Mouse (Mus musculus) right cerebral cortex, postnatal 25 days (tissue): ENCODE results near the gene Nipal3.
A peak's percentile ranks its signal among the peaks of the same experiment; 100 is the strongest.

Source experiments
- DNase-seq: peaks from one replicate; pipeline ENCODE4 v3.0.0; 2022

The Nipal3 gene

GRCm38 (mm10) chr4:135494521-135495396, at the start of gene Nipal3, which contains the start of gene Stpg1:
Nipal3 (minus strand) TSS chr4:135495038.
Stpg1 (plus strand) TSS chr4:135494790.
- peak; percentile 89 for DNase-seq

DNA sequence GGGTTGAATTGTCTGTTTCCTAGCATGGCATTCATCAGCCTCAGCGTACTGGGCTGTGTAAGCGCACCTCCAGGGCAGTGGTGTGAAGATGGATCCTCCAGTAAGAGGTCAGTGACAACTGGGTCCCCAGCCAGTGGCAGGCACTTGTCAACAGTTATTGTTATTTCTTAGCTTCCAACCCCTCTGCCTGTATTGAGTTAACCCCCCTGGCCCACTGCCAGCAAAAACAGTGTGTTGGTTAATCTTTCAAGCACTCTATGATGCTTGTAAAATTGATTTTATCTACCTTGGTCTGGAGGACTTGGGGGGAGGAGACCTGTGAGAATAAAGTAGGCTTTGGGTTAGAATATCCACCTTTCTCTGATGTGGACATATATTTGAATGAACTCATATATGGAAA, 49.4 kb upstream of the Nipal3 start:
- no peak for DNase-seq

GRCm38 (mm10) chr4:135540057-135540456, 45.2 kb upstream of the Nipal3 start:
- no peak for DNase-seq

DNA sequence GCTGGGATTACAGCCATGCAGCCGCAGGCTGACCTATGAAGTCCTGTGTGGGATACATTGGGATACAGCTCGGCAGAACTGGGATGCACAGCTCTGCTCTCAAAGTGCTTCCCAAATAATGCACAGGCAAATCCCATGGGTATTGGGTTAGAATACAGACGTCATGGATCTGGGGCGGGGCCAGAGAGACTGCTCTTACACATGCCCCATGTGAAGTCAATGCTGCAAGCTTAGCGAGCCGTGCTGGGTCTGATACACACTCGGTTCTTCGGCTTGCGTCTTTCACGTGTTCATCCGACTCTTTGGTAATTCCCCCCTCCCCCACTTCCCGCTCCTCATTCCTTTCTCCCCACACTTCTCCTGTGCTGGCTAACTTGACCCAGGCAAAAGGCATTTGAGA, 44.2 kb upstream of the Nipal3 start:
- DNase-seq: no peak

DNA sequence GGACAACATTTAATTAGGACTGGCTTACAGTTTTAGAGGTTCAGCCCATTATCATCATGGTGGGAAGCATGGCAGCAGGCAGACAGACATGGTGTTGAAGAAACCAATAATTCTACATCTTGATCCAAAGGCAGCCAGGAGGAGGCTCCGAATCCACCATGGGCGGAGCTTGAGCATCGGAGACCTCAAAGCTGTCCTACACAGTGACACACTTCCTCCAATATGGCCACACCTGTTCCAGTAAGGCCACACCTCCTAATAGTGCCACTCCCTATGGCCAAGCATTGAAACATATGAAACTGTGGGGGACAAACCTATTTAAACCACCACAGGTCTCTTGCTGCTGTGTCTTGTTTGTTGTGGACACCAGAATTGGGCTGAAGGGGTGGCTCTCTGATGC, 40.2 kb upstream of the Nipal3 start:
- DNase-seq: no peak

DNA sequence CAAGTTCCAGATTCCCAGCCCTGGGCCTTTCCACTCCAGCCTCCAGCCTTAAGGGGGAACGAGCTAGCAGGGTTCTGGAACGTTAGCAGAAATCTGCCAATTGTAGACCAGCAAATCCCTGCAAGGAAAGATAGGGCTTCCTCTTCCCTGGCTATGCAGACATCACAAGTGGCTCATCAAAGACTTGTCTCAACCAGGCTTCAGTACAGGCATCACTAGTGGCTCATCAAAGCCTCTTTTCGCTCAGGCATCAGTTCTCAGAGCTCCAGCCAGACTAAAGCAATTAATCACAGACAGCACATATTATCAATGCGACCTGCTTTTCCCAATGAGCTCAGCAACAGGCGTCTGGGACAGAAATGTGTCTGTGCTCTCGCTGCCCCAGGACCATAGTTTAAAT, 38.2 kb upstream of the Nipal3 start:
- no peak for DNase-seq

DNA sequence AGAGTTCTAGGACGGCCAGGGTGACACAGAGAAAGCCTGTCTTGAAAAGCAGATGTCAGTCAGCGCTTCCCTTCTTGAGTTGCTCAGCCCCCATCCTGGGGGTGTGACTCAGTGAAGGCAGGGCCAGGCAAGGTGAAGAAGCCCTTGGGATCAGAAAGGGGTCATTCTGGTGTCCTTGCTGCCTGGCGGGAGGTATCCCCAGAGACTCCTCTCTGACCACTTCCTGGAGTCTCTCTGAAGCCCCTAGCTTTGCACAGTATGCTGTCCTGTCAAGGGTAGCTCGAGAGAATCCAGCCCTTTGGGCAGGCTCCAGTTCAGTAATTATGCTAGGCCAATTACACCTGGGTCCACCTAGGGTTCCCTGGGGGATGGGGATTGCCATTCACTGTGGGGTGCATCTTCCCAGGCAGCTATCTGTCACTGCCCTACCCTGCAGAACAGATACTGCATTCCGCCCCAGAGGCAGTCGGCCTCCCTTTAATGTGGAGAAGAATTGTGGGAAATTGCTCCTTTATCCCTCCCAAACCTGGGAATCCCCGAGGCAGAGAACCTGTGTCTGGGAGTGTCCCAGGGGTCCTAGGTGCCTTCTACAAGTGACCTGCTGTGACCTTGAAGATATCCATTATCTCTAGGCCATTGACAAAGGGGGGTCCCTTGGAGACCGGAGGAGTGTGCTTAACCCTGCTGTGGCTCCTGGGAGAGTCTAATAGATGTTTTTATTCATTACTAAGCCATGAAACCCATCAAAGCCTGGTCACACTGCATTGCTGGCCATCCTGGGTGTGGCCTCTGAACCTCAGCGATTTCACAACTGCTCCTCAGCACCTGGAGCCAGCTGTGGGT, 37.2 kb upstream of the Nipal3 start:
- no peak for DNase-seq

DNA sequence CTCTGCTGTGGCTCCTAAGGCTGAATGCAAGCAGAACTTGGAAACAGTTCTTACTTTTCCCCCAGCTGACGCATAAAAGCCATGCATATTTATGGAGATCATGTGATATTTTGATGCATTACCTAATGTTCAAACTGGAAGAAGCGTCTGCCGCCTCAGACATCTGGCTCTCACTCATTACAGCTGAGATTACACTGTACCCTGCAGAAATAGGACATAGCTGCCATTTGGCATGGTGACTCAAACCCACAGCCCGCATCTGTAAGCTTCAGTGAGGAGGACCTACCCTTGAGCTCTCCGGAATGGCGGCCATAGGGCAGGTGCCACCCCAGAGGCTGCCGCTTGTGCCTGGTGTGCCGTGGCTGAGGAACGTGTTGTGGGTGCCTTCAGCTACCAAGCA, 36.4 kb upstream of the Nipal3 start:
- peak; percentile 60 for DNase-seq

DNA sequence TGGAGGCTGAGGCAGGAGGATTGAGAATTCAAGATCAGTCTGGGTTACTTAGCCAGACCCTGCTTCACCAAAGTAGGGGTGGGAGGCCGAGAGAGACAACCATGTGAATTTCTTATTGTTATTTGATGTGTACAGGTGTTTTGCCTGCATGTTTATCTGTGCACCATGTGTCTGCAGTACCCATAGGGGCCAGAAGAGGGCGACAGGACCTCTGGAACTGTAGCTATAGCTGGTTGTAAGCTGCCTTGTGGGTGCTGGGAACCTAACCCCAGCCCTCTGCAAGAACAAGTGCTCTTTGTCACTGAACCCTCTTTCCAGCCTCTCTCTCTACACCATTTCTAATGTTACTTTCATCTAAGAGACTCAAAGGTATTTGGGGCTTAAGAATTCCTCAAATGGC, 35.4 kb upstream of the Nipal3 start:
- no peak for DNase-seq

DNA sequence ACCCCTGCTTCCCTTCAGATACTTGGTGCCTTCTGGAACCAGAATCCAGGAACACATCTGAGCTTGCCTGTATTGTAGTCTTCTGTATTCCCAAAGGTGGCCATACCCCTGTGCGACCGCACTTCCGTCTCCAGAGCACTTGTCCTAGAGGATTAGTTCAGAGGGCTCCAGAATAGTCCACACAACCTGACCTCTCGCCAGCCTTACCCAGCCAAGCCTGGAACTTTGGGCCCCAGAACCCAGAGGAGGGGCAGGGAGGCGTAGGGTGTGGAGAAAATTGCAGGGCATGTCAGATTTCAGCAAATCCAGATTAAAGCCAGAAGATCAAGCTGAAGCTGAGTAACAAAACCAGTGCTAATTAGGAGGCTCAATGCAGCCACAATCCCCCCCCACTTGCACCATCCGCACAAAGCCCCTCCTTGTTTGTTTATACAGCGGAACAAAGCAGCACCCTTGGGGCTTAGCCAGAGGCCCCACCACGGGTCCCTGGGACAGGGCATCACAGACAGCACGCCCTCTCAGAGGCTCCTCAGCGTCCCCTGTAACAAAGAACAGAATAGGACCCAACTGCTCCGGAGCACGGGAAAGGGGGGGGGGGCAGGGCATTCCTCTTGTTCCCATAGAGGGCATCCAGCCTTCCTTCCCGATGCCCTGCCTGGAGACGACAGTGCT, 31.3 kb upstream of the Nipal3 start:
- no peak for DNase-seq

DNA sequence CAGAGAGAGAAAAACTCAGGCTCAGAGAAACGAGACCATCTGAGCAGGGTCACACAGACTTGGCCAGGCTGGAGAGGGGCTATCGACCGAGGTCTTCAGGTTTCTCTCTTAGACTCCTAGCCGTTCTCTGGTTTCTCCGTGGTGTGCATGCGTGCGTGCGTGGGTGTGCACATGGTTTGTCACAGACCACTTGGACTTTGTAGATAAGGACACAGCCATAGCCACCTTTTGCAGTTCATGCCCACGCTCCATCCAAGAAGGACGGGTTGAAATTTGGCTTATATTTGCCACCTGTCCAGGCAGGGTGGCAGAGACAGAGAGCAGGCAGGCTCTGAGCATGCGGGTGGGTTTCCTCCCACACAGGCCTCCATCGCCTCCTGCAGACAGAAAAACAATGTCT, 30.2 kb upstream of the Nipal3 start:
- DNase-seq: no peak

DNA sequence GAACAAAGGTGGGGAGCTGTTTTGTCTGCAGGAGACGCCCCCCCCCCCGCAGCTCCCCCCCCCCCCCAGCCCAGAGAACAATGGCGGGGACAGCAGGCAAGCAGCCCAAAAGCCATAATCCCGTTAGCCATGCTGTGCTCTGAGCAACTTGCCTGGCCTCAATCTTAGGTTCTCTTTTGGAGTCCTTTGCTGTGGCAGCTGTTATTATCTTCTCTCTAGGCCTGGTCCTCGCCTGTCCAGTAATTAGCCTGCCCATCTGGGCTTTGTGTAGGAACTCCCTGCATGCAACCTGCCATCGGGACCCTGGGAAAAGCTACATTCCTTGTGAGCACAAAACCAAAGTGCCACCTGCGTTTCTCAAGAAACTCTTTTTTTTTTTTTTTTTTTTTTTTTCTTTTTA, 29.1 kb upstream of the Nipal3 start:
- DNase-seq: no peak

DNA sequence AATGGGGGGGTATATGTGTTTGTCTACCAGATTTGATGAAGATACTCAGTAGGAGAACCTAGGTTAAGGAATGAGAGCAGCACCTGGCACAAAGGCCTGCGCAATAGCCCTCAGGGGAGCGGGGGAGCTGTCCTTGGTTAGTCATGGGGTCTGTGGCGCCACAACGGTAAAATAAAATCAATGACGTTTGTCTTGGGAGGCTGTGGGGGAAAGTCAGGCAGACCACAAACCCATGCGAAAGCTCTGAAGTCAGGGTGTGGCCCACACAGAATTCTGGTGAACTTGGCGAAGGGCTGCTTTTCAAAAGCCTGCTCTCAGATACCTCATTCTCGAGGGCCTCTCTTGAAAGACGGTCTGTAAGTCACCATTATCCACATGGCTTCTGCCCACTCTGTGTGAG, 25.6 kb upstream of the Nipal3 start:
- no peak for DNase-seq

DNA sequence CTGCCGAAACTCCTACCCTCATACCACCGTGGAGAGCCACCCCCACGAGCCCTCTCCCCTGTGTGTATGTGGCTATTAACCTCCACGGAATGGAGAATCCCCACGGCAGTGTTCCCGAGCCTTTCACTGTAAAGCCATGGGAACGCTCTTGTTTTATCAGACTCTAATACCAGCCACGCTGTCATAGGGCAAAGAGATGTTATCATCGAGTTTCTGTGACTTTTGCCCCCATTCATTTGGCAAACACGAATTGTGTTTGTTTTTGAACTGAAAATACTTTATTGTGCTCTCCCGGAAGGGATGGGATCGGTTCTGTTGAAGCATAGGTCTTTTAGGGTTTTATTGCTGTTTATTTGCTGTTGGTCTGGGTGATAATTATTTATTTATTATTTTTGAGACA, 23.3 kb upstream of the Nipal3 start:
- no peak for DNase-seq

DNA sequence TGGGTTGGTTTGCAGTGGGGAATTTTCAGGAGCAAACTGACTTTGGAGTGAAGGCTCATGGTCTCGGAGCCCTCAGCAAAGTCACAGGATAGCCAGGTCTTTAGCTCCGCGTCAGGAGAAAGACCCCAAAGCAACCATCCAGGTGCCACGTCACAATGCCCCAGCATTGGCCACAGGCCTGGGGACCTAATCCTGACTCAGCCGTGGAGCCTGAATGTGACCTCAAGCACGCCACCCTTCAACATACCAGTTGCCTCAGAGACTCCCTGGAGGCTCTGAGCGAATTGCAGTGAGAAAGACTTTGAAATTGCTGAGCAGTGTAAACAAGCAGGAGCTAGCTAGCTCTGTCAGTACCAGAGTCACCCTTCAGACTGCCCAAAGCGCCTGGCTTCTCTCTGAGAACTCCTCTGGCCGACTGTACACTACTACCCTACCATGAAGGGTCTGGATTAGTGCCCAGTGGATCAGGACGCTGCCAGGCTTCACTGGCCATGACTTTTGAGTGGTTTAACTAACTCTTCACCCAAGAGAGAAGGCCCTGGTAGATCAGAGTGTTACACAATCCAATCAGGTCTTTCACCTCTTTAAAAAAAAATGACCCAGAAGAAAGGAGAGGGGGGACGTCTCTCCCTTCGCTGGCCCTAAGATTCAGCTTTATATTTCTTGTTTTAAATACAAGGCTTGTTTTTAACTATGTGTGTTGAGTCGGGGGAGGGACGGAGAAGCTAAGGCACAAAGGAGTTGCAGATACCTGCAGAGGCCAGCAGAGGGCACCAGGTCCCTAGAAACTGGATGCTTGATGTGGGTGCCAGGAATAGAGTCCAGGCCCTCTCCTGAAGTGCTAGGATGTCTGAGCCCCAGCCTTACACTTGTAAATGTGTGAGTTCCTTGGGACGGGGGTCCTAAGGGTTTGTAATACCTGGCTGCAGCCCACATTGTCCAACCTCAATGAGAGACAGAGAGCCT, 21.8 kb upstream of the Nipal3 start:
- no peak for DNase-seq

DNA sequence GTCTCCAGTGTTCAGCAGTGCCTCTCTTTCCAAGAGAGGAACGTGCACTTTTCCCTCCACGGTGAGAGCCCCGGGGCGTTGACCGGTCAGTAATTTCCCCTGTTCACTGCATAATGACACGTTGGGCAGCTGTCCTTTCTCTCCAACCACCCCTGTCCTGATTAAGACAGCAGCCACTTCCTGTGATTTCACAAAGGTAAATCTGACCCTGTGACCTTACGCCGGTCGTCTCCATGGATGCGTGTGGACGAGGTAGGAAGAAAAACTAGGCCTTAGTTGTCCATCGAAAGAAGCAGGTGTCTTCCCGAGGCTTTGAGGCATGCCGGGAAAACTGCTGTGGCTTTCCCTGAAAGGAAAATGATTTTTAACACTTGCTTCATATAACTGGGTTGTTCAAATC, 20.1 kb upstream of the Nipal3 start:
- DNase-seq: no peak

DNA sequence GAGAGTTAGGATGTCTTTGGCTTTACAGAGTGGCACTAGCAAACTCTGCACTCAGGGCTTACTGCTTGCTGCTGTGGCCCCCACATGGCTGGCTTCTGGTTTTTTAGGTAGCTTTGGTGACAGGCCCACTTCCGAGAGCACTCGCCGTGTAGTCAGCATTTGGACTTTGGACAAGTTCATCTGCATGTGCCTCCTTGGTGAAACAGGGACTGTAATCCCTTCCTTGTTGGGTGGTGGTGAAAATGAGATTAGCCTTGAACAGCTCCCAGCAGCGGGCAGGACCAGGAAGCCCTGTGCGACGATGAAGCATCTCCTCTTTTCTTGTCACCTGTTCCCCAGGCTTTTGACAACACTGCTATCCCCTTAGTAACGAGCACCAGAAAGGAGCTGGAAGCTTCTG, 19.0 kb upstream of the Nipal3 start:
- no peak for DNase-seq

DNA sequence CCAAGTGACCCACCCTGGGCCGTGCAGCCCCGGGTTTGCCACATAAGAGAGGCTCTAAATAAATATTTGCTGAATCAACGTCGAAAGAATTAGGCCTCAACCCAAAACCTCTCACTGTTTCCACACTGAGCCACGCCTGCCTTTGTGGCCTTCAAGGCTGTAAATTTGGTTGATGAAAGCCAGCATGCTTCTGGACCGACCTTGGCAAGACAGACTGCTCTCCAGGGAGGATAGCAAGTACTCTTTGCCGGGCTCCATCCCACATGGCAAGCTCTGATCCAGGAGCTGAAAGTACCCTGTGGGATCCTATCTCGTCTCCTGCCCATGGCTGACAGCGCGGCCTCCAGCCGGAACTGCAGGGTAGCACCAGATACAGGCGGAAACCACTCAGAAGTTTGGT, 14.7 kb upstream of the Nipal3 start:
- DNase-seq: no peak

GRCm38 (mm10) chr4:135508419-135509039, 13.7 kb upstream of the Nipal3 start:
- peak; percentile 52 for DNase-seq

- DNase-seq: peak; percentile 63
Observed at GRCm38 (mm10) chr4:135507547-135508350, 12.9 kb upstream of the Nipal3 start.

DNA sequence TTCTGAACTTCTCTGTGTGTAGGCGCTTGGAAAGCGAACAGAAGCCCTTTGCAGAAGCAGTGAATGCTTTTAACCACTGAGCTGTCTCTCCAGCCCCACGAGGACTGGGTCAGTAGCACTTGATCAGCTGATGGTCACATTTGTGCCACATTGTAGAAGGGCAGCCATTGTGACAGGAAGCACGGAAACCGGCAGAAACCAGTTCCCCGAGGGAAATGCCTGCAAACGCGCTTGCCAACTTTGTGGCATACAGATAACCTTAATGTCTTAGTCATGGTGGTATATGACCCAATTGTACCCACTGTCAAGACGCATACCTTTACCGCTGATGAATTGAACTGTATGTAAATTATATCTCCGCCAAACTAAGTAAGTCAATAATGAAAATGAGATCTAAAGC, 11.0 kb upstream of the Nipal3 start:
- no peak for DNase-seq
